Mouse (Mus musculus) layer of hippocampus, postnatal 10 days (tissue): ENCODE measurements around the gene Klhl9. TPM values are rescaled to one million over a fixed set of nuclear protein-coding genes. Genes with fewer than 3 reads are reported as not detected.
"Not testable (repeated sequence)": the region's sequence is repeated elsewhere in the genome, so short reads cannot be mapped to it uniquely, and the experiment has no call there.

ENCODE experiments used
- DNase-seq, 2 experiments: peaks; one replicate each; pipeline ENCODE4 v3.0.0; 2021; ENCODE audit warnings: low spot score in 2 of 2
- long read RNA-seq: library from polyadenylated mRNA; stranded (forward); transcript quantifications from one replicate; pipeline ENCODE4 v2.0.0, GENCODE M21; 2023
- total RNA-seq, 2 experiments: library from RNA; stranded (reverse); gene quantifications; 2 replicates each; pipeline ENCODE4 v1.2.3; 2021

The Klhl9 gene
- 100 to 1,000 TPM; 102 to 104 TPM for total RNA-seq
- long read RNA-seq, full-length matches to known transcripts = 26 of 26 reads
- long read RNA-seq, partial matches to known transcripts = 0 of 26 reads
- long read RNA-seq, other reads (novel, unspliced or antisense) = 0 of 26 reads

DNA sequence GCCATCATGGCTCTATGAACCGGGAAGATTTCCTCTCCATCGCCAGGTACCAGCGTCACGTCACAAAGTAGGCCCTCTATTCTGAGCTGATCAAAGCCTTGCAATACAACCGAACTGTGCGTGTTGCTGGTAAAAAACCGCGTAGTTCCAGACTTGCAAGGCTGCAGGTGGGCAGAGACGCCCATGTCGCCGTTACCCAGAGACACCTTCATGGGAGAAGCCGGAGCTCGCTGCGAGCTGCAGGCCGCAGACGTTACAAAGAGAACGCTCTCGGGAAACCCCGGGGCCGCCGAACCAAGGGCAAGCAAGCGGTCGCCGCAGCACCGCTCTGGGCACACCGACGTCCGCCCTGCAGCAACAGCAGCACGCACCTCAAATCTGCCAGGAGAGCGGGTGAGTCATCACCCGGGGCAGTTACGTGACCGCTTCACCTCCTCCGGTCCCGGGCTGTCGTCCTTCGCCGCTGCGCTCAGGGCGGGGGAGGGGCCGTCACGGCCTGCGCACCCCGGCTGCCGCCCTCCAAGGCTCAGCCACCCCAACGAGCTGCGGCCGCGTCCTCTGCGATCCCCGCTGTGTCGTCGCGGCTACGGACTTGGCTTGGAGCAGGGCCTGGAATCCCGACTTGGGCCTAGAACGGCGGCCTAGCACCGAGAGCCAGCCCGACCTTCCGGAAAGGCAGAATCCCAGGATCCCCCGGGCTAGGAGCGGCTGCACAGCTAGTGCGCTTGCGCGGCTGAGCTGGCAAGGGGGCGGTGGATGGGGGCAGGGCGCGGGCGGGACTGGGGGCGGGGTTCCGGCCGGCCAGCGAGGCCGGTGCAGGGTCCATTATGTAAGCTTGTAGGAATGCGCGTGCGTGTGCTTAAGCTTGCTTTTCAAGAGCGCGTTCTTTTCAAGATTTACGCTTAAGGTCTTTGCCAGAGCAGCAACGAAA, at the start of gene Klhl9, which contains the start of gene Gm26566:
Gene Klhl9, minus strand, starts transcription at position 675 of the 931 bp plus-strand sequence.
Gene Gm26566, plus strand, starts transcription at position 15 of the 931 bp plus-strand sequence.
- peak; percentile 91 to 93 for DNase-seq

DNA sequence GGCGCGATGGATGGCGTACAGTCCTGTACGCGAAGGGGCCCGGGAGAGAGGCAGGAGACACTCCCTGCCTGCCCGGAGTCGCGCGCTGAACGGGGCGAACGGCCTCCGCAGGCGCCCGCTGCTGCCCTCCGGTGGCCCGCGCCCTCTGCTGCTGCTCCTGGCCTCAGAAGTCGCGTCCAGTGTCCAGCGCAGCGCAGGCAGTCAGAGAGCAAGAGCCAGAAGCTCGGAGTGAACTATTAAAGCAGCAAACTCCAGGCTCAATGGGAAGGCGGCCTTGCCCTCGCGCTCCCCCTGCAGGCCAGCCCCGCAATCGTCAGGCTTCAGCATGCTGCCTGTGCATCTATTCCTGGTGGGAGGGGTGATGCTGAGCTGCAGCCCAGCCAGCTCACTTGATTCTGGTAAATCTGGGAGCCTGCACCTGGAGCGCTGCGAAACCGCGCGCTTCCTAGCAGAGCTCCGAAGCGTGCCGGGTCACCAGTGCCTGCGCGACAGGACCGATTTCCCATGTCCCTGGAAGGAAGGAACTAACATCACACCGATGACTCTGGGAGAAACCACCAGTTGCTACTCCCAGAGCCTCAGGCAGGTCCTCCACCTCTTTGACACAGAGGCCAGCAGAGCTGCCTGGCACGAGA, 41.2 kb upstream of the Klhl9 start:
- peak in 1 of 2 experiments; percentile 16 for DNase-seq

DNA sequence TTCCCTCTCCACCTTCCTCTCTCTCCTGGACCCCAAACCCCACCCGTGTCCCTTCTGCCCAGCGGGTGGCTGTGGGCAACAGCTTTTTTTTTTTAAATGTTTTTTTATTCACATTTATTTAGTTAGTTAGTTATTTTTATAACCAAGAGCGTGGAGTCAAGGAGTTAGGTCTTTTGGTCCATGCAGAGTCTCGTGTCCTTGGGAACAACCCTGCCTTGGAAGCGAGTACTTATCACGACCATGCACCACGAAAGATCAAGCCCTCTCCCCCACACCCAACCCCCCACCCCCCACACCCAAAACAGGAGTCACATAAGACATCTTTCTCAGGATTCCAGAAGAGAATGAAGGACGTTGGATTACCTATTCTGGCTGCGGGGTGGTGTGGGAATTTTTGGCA, 40.1 kb upstream of the Klhl9 start:
- DNase-seq = peak in 1 of 2 experiments; percentile 15

DNA sequence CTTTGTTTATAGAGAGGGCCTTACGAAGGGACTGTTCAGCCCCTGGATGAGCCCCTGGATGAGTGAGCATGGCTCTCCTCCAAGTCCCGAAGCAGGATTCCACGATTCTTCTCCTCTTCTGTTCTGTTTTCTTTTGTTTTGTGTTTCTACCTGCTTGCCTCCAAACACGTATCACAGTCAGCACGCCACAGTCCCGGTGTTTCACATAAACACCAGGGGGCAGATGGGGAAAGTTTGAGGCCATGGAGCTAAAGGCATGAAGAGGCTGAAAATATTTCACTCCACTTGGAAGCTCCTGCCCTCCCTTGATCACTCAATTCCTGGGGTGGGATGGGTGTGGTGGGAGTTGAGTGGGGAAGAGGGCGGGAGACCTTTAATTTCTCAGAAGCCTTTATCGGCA, 39.5 kb upstream of the Klhl9 start:
- DNase-seq = peak; percentile 73 to 83

DNA sequence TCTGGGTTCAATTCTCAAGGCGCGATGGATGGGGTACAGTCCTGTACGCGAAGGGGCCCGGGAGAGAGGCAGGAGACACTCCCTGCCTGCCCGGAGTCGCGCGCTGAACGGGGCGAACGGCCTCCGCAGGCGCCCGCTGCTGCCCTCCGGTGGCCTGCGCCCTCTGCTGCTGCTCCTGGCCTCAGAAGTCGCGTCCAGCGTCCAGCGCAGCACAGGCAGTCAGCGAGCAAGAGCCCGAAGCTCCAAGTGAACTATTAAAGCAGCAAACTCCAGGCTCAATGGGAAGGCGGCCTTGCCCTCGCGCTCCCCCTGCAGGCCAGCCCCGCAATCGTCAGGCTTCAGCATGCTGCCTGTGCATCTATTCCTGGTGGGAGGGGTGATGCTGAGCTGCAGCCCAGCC, 38.2 kb upstream of the Klhl9 start:
- DNase-seq = peak; percentile 45 to 66

DNA sequence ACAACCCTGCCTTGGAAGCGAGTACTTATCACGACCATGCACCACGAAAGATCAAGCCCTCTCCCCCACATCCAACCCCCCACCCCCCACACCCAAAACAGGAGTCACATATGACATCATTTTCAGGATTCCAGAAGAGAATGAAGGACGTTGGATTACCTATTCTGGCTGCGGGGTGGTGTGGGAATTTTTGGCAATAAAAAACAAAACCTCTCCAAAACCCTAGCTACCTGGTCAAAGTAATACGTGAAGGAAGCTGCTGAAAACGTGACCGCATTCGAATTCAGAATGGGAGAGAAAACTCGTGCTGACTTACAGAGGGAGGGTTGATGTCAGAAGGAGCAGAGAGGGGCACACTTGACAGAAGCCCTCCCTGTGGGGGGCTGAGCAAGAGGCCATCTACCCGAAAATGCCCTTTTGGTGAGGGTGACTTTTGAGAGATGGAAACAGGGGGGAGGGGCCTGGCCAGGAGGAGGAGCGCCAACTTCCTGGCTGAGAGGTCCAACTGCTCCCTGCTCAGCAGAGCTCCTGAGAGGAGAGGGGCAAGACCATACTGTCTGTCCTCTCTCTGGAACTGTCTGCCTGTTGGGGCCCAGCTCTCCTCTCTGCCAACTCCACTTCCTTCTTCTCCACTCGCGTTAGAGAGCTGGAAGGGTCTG, 37.5 kb upstream of the Klhl9 start, which contains the start of gene Gm13283:
Gene Gm13283, plus strand, starts transcription at position 510 of the 659 bp plus-strand sequence.
- peak; percentile 17 to 33 for DNase-seq

DNA sequence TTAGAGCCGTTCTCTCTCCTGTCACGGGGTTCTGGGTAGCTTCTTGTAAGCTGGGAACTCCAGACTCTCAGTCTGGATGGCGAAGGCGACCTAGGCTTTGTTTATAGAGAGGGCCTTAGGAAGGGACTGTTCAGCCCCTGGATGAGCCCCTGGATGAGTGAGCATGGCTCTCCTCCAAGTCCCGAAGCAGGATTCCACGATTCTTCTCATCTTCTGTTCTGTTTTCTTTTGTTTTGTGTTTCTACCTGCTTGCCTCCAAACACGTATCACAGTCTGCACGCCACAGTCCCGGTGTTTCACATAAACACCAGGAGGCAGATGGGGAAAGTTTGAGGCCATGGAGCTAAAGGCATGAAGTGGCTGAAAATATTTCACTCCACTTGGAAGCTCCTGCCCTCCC, 36.5 kb upstream of the Klhl9 start:
- DNase-seq = not testable (repeated sequence)

DNA sequence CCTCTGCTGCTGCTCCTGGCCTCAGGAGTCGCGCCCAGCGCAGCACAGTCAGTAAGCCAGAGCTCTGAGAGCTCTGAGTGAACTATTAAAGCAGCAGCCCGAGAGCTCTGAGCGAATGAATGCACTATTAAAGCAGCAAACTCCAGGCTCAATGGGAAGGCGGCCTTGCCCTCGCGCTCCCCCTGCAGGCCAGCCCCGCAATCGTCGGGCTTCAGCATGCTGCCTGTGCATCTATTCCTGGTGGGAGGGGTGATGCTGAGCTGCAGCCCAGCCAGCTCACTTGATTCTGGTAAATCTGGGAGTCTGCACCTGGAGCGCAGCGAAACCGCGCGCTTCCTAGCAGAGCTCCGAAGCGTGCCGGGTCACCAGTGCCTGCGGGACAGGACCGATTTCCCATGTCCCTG, 35.4 kb upstream of the Klhl9 start:
- DNase-seq = peak; percentile 93 to 94

DNA sequence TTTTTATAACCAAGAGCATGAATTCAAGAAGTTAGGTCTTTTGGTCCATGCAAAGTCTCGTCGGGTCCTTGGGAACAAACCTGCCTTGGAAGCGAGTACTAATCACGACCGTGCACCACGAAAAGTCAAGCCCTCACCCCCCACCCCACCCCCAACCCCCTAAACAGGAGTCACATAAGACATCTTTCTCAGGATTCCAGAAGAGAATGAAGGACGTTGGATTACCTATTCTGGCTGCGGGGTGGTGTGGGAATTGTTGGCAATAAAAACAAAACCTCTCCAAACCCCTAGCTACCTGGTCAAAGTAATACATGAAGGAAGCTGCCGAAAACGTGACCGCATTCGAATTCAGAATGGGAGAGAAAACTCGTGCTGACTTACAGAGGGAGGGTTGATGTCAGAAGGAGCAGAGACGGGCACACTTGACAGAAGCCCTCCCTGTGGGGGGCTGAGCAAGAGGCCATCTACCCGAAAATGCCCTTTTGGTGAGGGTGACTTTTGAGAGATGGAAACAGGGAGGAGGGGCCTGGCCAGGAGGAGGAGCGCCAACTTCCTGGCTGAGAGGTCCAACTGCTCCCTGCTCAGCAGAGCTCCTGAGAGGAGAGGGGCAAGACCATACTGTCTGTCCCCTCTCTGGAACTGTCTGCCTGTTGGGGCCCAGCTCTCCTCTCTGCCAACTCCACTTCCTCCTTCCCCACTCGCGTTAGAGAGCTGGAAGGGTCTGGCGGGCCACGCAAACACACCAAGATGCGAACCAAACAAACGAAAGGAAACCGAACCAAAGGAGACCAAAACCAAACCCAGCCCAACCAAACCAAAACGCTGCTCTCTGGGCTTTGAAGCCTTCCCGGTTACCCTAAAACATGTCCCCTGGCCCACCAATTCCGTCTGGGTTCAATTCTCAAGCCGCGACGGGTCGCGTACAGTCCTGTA, 34.6 kb upstream of the Klhl9 start:
- peak in 1 of 2 experiments; percentile 17 for DNase-seq

DNA sequence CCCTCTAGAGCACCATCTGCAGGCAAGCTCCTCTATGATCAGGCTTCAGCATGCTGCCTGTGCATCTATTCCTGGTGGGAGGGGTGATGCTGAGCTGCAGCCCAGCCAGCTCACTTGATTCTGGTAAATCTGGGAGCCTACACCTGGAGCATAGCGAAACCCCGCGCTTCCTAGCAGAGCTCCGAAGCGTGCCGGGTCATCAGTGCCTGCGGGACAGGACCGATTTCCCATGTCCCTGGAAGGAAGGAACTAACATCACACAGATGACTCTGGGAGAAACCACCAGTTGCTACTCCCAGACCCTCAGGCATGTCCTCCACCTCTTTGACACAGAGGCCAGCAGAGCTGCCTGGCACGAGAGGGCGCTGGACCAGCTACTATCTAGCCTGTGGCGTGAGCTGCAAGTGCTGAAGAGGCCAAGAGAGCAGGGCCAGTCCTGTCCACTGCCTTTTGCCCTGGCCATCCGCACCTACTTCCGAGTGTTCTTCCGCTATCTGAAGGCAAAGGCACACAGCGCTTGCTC, 32.6 kb upstream of the Klhl9 start, which contains the start of gene Gm13271:
Gene Gm13271, plus strand, starts transcription at position 51 of the 523 bp plus-strand sequence.
- DNase-seq = peak; percentile 78 to 81

DNA sequence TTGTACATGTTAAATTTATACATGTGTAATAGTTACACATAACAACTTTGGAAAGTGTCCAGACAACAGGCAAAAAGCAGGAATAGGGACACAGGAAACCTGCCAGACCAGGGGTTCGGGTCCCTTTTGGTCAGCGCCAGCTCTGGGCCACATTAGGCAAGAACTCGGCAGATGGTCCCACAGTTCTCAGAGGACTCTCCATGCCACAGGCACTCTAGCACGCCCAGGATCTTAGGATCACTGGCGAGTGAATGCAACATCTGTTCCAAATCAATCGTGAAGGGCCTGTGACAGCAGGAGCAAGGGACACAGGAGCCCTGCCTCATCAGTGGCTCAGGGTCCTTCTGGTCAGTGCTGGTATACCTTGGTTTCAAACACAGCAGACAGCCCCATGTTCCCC, 27.7 kb upstream of the Klhl9 start:
- DNase-seq = no peak

DNA sequence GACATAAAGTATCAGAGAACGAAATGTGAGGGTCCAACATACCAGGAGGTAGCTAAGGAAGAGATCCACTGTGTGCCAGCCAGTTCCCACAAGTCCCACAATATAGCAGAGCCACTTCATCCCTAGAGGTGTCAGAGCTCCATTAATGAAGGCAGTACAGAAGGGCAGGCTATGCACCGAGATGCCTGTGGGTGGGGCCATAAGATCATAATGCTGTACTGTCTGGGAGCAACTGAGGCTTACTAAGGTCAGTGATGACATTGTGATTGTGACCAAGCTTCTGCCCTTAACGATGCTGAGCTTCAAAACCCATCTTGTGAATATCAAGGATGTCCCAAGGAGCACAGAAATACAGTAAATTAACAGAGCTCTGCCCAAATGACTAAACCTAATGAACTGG, 21.9 kb upstream of the Klhl9 start:
- DNase-seq = no peak

DNA sequence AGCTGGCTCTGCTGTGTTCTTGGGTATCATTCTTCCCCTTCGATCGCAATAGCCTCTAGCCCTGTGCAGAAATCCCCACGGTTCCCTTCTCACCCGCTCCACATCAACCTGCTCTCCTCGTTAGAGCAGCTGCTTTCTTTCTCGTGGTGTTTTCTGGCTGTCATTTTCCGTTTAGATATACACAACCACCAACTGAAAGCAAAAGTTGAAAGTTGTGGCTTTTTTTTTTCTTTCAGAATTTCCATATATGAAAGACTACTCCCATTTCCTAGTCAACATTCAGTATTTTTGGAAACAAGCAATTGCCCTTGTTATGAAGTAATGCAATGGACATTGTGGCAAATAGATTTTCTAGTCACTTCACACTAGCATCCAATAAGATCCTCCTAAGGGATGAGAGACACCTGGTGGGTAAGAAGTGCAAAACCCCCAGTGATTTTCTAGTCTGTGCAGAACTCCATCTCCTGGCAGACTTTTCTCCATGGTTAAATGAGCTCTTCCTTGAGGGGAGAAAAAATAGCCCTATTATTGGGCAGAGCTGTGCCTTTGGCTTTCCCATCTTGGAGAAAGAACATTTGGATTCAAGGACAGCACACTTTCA, 20.6 kb upstream of the Klhl9 start:
- no peak for DNase-seq

DNA sequence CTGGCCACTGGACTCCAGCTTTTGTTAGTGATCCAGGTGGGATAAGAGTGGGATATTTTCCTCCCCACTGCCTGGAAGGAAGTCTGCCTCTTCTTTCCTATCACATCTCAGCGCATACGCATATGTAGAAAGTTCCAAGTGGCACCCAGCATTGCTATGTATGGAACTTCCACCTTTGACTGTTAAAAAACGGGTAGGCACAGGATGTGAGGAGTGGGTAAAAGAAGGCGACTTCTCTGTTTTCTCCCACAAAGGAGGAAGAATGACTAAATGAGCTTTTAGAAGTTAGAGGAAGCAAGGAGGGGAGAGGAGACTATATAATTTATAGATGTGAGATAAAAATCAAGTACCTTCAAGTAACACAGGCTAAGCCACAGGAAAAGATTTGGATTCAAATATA, 19.2 kb upstream of the Klhl9 start:
- DNase-seq = no peak

DNA sequence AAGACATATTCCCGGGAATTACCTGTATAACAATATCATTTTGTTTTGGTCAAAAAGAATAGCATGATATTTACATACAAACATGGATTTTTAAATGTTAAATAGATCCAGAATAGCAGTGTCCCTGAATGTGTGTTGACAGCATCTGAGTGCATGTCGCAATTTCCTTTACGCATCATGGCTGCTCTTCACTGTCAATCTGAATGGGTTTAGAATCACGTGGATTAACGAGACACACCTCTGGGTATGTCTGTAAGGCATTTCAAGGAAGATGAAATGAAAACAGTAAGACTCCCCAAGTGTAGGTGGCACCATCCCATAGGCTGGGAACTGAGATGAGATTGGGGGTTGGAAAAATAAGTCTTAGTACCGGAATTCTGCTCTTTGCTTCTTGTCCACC, 16.8 kb upstream of the Klhl9 start:
- no peak for DNase-seq

DNA sequence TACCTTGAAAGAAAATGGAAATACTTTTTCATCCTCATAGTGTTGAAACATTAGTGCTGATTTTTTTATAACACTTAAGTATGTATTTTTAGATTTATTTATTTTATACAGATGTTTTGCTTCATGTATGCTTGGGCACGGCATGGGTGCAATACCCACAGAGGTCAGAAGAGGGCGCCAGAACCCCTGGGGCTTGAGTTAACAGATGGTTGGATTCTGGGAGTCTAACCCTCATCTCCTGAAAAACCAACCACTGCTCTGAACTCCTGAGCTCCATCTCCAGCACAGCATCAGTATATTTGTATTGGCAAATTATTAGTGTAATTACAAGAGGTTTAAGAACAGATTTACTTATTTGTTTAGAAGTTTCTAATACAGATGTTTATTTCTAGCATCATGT, 16.2 kb upstream of the Klhl9 start:
- peak; percentile 62 to 66 for DNase-seq

DNA sequence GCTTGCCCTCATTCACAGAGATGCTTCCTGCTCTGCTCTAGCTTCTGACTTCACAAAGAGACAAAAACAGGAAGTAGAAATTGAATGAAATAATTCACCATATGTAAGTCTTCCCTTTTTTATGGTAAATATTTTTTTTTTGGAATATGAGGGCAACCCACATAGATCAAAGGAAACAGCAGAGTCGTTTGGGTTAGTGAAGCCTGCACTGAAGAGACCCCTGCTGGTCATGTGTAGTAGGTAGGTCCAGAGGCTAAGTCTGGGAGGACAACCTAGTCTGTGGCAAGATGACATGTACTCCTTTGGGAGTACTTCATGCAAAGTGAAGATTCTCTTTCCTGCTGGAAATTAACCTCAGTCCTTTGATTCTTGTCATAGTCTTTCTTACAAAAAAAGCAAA, 5.1 kb upstream of the Klhl9 start:
- DNase-seq = no peak

DNA sequence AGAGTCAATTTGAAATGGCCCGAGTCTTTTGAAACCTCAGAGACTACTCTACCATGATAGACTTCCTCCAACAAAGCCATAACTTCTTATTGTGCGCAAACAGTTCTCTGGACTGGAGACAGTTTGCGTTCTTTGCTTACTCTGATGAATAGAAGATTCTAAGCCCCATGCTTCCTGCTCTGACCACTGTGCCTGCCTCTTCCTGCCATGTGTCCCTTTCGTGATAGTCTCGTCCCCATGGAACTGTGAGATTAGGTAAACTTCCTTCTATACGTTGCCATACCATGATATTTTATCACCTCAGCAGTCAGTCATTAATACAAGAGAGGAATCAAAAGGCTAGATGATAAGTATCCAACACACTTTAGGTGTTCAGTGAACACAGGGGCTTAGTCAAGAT, 4.5 kb upstream of the Klhl9 start:
- DNase-seq = no peak

DNA sequence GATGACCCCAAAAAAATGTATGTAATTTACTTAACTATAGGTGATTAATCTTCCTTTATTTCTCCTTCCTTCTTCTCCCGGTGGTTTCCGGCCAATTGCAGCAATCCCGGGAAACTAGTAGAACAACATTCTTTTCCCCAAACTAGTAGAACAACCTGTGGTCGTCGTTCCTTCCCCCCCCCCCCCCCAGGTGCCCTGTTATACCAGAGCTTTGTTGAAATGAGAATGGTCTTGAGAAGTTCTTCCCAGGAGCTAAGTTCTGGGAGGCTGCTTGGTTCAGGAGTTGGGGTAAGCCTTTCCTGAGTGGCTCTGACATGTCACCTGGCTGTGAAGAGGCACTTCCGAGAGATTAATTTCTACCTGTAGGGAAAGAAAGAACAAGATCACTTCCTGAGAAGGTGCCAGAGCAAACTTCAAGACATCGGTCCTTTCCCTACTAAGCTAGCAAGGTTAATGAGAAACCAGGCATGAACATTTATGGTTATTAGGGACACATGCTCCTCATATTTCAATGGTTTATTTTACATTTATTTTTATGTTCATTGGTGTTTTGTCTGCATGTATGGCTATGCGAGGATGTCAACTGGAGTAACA, 1.3 kb upstream of the Klhl9 start:
- no peak for DNase-seq
